ENCODE assay signal across 8 mouse cellular contexts in the genomic region with DNA sequence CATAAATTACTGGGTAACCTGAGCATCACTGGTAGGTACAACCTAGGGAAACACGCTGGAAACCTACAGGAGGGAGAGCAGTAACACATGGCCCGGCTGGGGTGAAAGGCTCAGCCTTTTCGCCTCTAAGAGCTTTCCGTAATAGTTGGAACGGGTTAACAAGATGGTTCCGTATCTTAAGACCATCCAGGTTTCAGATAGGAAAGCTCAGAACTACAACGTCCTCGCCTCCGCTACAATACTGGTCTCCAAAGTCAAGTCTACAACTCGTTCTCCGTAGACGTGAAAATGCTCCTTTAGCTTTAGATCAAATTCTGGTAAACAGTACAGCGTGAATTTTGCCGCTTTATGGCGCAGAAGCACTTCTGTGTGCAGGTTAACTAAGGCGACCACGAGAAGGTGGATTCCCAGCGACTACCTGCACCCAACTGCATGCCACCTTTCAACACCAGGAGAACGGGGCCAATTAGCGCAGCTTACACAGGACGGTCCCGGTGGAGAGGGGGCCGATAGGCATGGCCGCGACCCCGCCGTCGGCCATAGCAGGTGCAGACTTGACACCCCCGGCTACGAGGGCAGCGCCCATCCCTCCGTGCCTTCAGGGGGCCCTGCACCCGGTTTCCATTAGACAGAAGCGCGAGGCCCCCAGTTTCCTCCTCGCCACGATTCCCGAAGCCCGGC. TPM values are rescaled to one million over a fixed set of nuclear protein-coding genes. Genes with fewer than 3 reads are reported as not detected.
DNase-seq lines count a peak whose midpoint lies in the region; ATAC-seq and TF ChIP-seq lines count a peak whose summit lies in the region.

No protein-coding gene starts in this region.

- peak; percentile 7 for ATAC-seq in CD4-positive, CD25-positive, alpha-beta regulatory T cell, adult 4 months
- no peak for ATAC-seq in embryonic facial prominence, embryonic 15.5 days (ENCODE audit: insufficient number of reproducible peaks, low FRiP score, low TSS enrichment, low read depth)
- ATAC-seq in neural tube, embryonic 15.5 days (ENCODE audit: low FRiP score): peak; percentile 21

- H3K9ac ChIP-seq in heart, adult 2 months (ENCODE audit: low read depth, low read length): peak overlapping the region; percentile 85
- peak overlapping the region; percentile 93 for H3K9ac ChIP-seq in embryonic facial prominence, embryonic 15.5 days
- H3K9ac ChIP-seq in neural tube, embryonic 15.5 days (replicated peaks): peak overlapping the region; percentile 93

- no peaks in the 10 kb centered on the region for H3K9me3 ChIP-seq in embryonic facial prominence, embryonic 15.5 days (replicated peaks)
- H3K9me3 ChIP-seq in limb, embryonic 10.5 days (replicated peaks): no peaks in the 10 kb centered on the region
- no peaks in the 10 kb centered on the region for H3K9me3 ChIP-seq in neural tube, embryonic 15.5 days (replicated peaks)

- TF ChIP-seq POLR2A in heart, adult 2 months (IDR thresholded peaks at IDR 0.05; ENCODE audit: insufficient read depth, low read depth, low read length): 0 out of 2 replicates have a peak, but pooled peaks have one; percentile 39

- peak overlapping the region; percentile 69 for H3K4me3 ChIP-seq in heart, adult 2 months
- H3K4me3 ChIP-seq in embryonic facial prominence, embryonic 15.5 days (replicated peaks): peak overlapping the region; percentile 99
- H3K4me3 ChIP-seq in limb, embryonic 10.5 days: peak overlapping the region; percentile 96
- peak overlapping the region; percentile 79 for H3K4me3 ChIP-seq in neural tube, embryonic 15.5 days (replicated peaks)

- peaks cover 2% of the 10 kb centered on the region; the same call in 1 of the 2 replicates for H3K79me2 ChIP-seq in heart, adult 2 months (replicated peaks; ENCODE audit: control insufficient read depth, insufficient read depth, low read length)

- intact Hi-C loops in heart, adult 2 months (cut with DNase I): loop anchor here (2.0 to 10.0 kb wide), 4 partner anchors 58 to 120 kb away; partner anchors contain the start of gene 1700016D06Rik
- intact Hi-C loops in gastrocnemius, postnatal 36 days (cut with DNase I): loop anchor here (2.0 kb wide), 1 partner anchor 58 kb away; no protein-coding TSS in a partner anchor

- H3K27me3 ChIP-seq in heart, adult 2 months (ENCODE audit: control insufficient read depth, insufficient read depth, low read length): no peaks in the 10 kb centered on the region
- no peaks in the 10 kb centered on the region for H3K27me3 ChIP-seq in embryonic facial prominence, embryonic 15.5 days
- H3K27me3 ChIP-seq in limb, embryonic 10.5 days (ENCODE audit: low read depth, poor library complexity, severe bottlenecking): no peaks in the 10 kb centered on the region
- H3K27me3 ChIP-seq in neural tube, embryonic 15.5 days (replicated peaks): no peaks in the 10 kb centered on the region

- TF ChIP-seq EP300 in heart, adult 2 months (IDR thresholded peaks at IDR 0.05; ENCODE audit: insufficient read depth, low read depth, low read length): no peak

- TF ChIP-seq CTCF in heart, adult 2 months (IDR thresholded peaks at IDR 0.05): no peak

- no peak for DNase-seq in heart, adult 2 months
- DNase-seq in heart, postnatal 4 days: no peak
- no peak for DNase-seq in limb, embryonic 10.5 days (ENCODE audit: low spot score)
- no peak for DNase-seq in gastrocnemius, postnatal 36 days
- DNase-seq in ovary, postnatal 14 days (ENCODE audit: low spot score): no peak

- 4% methylated on average over 39 of the region's 39 CpGs for WGBS in heart, adult 2 months
- under 1% methylated on average over 39 of the region's 39 CpGs for WGBS in embryonic facial prominence, embryonic 15.5 days
- WGBS in limb, embryonic 10.5 days: under 1% methylated on average over 39 of the region's 39 CpGs
- WGBS in neural tube, embryonic 15.5 days: under 1% methylated on average over 39 of the region's 39 CpGs

- H3K4me1 ChIP-seq in heart, adult 2 months (ENCODE audit: control insufficient read depth, insufficient read depth, low read length): peaks cover 8% of the 10 kb centered on the region
- peaks cover 34% of the 10 kb centered on the region for H3K4me1 ChIP-seq in embryonic facial prominence, embryonic 15.5 days
- peaks cover 32% of the 10 kb centered on the region for H3K4me1 ChIP-seq in limb, embryonic 10.5 days
- H3K4me1 ChIP-seq in neural tube, embryonic 15.5 days: peaks cover 40% of the 10 kb centered on the region

- peak overlapping the region; percentile 94 for H3K27ac ChIP-seq in heart, adult 2 months
- peak overlapping the region; percentile 99 for H3K27ac ChIP-seq in embryonic facial prominence, embryonic 15.5 days (replicated peaks)
- H3K27ac ChIP-seq in limb, embryonic 10.5 days: peak overlapping the region; percentile 100
- peak overlapping the region; percentile 98 for H3K27ac ChIP-seq in neural tube, embryonic 15.5 days (replicated peaks)

- peak overlapping the region; percentile 87 for H3K4me2 ChIP-seq in embryonic facial prominence, embryonic 15.5 days (replicated peaks)
- peak overlapping the region; percentile 69 for H3K4me2 ChIP-seq in neural tube, embryonic 15.5 days

- H3K36me3 ChIP-seq in heart, adult 2 months (ENCODE audit: control insufficient read depth, insufficient read depth, low read length): peaks cover 8% of the 10 kb centered on the region; the same call in 1 of the 2 replicates
- peaks cover 18% of the 10 kb centered on the region for H3K36me3 ChIP-seq in embryonic facial prominence, embryonic 15.5 days
- peaks cover 43% of the 10 kb centered on the region for H3K36me3 ChIP-seq in limb, embryonic 10.5 days
- peaks cover 21% of the 10 kb centered on the region for H3K36me3 ChIP-seq in neural tube, embryonic 15.5 days

RNA-seq across cellular contexts. Expression of gene Ankrd10, which starts 1.1 kb away (rescaled TPM):
- 10 to 100 TPM; 19.3 to 21.5 TPM for total RNA-seq in heart, adult 2 months (2021)
- 39.9 and 57.5 TPM in 2 replicates for polyA plus RNA-seq in heart, adult 2 months (2012; rRNA removed)
- 10 to 100 TPM; 53.7 to 59.6 TPM for total RNA-seq in heart, postnatal 4 days (2021)
- polyA plus RNA-seq in CD4-positive, CD25-positive, alpha-beta regulatory T cell, adult 4 months (2017; shearing (Covaris generic)): 10 to 100 TPM; 71.3 to 83.5 TPM
- 80.2 and 82.4 TPM in 2 replicates for polyA plus RNA-seq in embryonic facial prominence, embryonic 15.5 days (2015; fragmentation: Nextera tagmentation; extraction: Ambion mirVana)
- 146 and 157 TPM in 2 replicates for polyA plus RNA-seq in limb, embryonic 10.5 days (2016; fragmentation: Nextera tagmentation; extraction: Ambion mirVana)
- 74.6 and 76.6 TPM in 2 replicates for polyA plus RNA-seq in neural tube, embryonic 15.5 days (2015; fragmentation: Nextera tagmentation; extraction: Ambion mirVana)
- total RNA-seq in gastrocnemius, postnatal 36 days (2021): 10 to 100 TPM; 15.8 to 17.7 TPM
